Mouse (Mus musculus) bone marrow macrophage, adult 2 months (primary cell): ENCODE results near the gene Pop7.

Experiments used
- CTCF ChIP-seq: IDR thresholded peaks from 2 replicates; pipeline ENCODE4 v1.5.1; 2012; ENCODE audit warnings: low read depth, mild to moderate bottlenecking, low read length, moderate library complexity
- POLR2A ChIP-seq: IDR thresholded peaks from 2 replicates; pipeline ENCODE4 v1.6.1; 2012; ENCODE audit warnings: mild to moderate bottlenecking, low read depth, low read length, borderline replicate concordance

GRCm38 (mm10) chr5:137481897-137482296 lies 20.4 kb downstream of the Pop7 start:
- no peak for TF ChIP-seq POLR2A
- TF ChIP-seq CTCF, result no peak
